Mouse (Mus musculus) spleen, postnatal 36 days (tissue): ENCODE data around the gene Cdkal1.

Source experiments
- DNase-seq, 2 experiments: peaks; one replicate each; pipeline ENCODE4 v3.0.0; 2022; ENCODE audit warnings: low spot score in 2 of 2, mixed read lengths in 1 of 2

Cdkal1 gene

DNA sequence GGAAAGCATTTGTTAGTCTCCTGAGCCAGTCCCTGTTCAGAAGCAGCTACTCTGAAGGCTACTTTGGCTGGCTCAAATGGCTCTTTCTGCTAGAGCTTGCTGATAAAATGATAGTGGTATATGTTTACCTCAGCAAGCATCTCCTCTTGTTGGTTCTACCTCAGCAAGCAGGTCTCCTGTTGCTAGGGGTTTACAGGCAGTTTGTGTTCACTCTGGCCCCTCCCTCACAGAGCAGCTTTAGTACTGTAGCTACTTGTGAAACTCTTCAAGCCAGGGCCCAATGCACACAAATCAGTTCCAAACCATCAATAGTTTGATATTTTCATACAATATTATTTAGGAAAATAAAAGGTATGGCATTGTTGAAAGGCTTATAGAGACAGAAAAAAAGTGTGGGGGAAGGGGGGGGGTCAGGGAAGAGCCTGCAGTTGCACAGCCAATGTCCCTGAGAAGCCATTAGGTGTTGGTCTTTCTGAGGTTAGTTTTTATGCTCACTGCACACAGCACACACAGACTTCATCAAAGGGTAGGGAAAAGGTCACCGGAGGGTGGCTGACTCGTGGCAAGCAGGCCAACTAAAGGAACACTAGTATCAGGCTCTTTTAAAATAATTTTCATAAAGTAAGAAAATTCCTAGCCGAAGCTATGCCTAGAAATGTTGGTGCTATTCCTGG, 499.9 kb downstream of the Cdkal1 start:
- DNase-seq: no peak

DNA sequence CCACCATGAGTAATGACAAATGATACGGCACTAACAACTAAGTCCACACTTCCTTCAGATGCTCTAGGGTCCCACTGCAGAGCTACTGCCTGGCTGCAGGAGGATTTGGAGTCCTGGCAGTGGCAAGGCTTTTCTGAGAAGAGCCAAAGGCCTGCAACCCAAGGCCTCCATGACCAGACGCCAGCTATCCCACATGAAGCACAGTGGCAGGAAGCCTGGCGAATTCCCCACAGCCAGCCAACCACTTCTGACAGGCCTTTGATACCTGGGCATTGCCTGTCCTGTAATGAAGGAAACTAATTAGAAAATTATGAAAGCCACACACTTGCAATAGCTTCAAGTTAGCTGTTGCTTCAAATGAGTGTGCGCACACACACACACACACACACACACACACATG, 500.5 kb downstream of the Cdkal1 start:
- DNase-seq: no peak

DNA sequence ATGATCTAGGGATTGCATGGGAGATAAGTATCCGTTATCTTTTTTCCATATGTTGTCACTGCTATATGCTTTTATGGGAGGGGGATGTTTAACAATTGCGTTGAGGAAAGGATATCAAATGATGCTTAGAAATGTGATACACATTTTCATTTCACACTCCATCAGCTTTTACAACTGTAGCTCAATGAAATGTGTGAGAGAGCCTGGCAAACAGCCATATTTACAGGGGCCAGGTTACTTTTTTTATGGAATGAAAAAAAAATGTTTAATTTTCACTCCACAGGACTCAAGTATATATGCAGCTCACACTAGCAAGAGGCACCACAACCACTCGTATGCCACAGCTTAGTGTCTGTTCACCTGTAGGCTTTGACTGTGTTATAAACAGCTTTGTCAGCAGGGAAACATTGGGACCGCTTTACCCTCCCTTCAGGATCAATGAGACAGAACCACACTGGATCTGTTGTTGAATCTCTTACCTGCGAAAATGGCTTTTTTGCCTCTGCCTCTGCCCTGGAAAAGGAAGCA, 501.5 kb downstream of the Cdkal1 start:
- no peak for DNase-seq

DNA sequence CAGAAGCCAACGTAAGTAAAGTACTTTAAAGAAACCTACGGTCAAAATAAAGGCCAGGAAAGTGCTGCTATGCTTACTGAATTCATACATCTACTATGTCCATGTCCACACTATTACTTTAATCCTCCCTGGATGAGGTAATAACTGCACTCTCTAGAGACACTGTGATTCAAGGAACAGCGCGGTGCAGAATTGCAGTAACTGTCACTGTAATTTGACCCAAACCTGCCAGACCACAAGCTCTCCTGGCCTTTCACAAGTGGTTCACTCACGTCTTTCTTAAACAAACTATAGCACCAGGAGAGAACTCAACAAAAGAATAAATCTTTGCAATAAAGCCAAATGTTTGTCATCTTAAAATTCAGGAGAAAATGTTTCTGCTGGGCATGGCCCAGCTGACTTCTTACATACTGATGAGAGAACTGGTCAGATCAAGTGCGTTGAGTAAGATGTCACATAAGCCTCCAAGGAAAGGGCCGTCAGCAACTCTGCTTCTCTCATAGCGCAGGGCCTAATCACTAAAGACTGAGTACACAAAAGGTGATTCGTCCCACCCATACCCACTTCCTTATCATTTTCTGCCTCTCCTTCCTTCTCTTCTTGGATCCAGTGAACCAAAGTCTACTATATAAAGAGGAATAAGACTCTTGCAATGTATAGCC, 504.3 kb downstream of the Cdkal1 start:
- no peak for DNase-seq

DNA sequence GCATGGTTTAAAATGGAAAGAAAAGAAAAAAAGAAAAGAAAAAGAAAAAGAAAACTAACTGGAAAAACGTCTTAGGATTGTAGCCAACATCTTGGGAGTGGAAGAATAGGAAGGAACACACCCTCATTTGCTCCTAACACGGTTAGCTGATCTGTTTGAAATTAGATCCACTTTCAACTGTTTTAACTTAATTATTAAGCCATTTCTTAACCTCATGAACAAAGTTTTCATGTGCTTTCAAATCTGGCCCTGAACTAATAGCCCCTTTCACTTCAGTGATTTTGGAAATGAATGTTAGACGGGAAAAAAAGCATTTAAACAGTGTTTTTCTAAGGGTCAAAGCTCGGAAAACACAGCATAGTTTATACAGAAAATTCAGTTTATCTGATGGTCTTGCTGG, 505.5 kb downstream of the Cdkal1 start:
- DNase-seq: no peak

DNA sequence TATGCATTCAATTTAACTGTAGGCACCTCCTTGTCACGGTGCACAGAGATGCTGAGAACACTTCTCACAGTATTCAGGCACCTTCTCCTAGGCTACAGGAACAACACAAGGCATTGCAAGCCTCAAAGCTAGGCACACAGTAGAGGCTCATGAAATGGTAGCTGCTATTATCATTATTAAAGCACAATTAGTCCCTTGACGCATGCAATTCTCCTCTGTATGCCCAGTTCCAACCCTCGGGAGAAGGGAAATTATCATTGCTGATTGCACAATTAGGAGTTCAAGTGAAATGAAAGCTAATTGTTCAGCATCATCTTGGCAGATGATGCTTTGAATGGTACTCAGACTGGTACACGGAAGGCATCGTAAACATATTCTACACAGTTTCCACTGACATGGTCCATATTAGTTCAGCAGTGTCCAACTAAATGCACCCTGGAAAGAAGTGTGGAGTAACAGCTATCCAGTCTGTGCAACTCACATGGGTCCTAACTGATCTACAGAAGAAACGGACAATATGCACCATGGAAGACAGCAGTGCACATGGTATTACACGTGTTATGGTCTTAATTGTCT, 506.0 kb downstream of the Cdkal1 start:
- no peak for DNase-seq

DNA sequence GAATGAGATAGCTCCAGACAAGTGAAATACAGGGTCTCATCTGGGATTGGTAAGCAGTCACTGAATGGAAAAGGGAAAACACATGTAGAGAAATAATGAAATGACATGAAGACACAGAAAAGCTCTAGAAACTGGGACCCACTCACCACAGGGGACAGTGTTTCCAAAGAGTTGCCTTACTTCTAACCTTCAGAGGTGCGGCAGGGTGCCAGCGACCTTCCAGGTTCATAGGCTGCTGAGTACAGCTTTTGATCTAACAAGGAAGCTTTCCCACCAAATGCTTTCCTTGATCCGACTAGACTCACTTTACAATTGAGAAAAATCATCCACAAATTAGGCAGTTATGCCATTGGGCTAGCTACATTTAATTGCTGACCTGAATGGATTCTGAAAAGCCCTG, 507.1 kb downstream of the Cdkal1 start:
- no peak for DNase-seq

DNA sequence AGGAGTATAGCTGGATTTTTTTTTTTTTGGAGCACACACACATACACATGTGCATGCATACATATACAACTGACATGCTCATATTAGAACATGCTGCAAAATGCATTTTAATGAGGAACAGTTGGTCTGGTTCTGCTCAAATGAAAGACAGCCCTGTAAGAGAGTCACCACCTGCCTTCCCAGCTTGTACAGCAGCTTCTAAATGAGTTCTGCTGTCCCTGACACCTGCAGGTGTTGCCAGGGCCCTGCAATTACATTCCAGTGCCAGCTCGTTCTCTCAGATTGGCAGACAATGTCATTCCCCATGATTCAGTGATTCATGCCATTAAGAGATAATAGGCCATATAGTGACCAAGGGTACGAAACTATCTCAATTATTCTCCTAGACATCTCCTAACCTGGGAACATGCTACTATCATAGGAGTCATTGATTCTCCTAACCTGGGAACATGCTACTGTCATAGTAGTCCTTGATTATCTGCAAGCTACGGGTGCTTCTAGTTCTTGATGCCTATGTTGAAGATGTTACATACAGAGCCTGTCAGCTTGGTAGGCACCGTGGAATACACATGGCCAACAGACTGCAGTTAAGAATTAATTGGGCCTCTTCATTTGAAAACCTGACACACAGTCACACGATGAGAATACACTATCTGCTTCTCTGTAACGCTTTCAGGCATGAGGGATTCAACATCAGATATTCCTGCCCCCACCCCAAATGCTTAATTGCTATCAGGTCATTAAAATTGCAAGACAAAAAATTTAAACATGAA, 522.6 kb downstream of the Cdkal1 start:
- no peak for DNase-seq

DNA sequence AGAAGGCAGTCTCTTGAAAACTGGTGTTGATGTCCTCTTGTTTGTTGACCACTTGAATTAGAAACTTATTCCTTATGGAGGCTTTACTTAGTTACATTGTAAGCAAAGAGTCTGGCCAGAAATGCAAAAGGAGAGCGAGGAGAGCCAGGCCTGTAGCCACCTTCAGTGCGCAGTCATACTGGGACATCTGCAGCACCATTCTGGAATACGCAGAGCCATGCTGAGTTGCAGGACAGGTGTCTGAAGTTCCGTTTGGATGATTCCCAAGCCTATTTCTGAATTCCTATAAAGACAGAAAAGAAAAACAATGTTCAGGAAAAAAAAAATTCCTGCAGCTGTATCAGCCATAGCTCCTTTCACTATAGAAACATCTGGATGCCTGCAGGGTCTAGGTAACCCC, 529.5 kb downstream of the Cdkal1 start:
- no peak for DNase-seq

DNA sequence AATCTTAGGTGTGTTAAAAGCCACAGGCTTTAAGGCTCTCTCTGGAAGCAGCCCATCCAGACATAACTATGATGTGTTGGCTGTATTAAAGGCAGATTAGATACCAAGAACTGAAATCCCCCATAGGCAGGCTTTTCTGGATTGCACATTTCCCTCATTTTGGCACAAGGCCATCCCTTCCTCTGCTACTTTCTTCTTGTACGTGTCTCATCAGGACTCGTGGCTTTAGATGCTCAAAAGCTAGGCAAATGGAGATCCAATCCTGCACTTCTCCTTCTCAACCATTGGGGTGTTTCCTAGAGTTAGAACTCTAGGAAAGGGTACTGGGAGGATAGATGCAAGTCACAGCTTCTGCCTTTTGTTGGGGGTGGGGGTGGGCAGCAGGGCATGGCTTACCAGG, 535.1 kb downstream of the Cdkal1 start:
- DNase-seq: no peak

DNA sequence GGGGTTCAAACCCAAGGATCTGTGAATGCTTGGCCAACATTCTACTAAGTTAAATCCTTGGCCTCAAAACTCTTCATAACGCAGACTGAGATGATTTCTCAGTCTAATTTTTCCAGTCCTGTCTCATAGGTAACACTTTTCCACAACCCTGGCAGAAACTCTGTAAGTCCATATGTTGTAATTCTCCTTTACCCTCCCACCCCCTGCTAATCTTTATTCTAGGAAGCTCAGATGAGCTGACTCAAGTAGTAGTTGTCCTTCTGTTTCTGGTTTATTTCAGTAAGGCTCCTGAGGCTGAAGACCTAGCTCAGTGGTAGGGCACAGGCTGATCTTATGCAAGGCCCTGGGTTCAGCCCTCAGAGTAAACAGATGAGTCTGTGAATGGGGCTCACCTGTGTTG, 537.8 kb downstream of the Cdkal1 start:
- no peak for DNase-seq

DNA sequence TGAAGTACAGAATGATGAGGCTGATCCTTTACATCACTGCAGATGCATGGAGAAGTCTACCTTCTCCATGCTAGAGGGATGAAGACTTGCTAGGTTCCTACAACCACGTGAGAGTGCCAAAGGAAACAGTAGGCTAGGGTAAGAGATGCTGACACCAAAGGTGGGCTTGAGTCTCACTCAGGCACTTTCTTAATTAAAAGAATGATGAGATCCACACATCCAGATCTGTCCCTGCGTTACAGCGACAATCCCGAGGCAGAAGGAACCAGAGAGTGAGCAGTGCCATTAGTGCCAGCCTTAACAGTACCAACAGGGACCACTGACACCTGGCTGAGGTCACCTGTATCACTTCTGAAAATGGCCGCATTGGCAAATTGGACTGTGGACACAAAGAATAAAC, 539.2 kb downstream of the Cdkal1 start:
- no peak for DNase-seq

DNA sequence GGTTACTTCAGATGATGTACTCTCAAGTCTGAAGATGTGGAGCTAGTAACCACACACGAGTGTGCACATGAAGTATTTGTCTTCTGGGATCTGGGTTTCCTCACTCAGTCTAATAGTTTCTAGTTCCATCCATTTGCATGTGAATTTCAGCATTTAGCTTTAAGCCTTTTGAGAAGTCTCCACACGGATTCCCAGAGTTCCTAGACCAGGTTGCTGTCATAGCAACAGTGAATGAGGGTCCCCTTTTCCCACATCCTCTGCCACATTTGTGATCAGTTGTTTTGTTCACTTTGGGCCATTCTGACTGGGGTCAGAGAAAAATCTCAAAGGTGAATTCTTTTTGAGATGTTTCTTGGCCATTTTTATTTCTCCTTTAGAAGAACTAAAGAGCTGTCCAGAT, 543.4 kb downstream of the Cdkal1 start:
- no peak for DNase-seq

DNA sequence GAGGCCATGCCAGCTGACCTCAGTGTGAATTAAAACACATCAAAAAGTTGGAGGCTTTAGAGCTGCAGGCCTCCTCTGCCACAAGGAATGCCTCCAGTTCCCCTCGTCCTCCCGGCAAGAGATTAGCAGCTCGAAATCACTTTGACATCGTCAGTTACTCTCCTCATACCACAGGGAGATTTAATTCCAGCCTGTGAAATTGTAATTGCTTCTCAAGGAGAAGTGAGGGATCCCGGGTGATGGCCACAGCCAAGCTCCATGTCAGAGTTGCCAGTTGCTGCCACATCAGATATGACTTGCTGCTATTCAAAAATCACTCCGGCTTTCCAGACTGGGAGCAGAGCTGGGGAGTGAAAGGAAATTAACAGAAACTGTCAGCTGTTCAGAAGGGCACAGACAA, 548.1 kb downstream of the Cdkal1 start:
- no peak for DNase-seq

DNA sequence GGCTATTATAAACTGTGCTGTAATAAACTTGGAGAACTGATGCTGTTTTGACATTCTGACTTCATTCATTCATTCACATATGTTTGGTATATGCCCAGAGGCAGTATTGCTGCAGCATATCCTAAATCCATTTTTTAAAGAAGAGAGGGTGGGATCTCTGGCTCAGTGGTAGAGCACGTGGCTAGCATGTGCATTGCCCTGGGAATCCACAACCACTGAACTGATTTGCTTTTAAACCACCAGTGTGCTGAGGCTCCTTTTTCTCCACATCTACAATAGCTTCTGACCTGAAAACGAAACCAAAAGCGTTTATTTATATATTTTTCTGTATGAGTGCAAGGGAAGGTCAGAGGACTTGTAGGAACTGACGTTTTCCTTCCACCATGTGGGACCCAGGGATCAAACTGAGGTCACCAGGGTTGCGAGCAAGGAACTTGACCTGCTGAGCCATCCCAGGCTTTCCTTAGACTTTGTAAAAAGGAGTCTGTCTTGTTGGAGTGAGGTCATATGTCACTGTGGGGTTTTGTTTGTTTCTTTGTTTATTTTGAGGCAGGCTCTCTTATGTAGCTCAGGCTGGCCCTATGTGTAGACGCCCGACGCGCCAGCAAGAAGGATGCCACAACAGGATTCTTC, 562.8 kb downstream of the Cdkal1 start:
- no peak for DNase-seq

DNA sequence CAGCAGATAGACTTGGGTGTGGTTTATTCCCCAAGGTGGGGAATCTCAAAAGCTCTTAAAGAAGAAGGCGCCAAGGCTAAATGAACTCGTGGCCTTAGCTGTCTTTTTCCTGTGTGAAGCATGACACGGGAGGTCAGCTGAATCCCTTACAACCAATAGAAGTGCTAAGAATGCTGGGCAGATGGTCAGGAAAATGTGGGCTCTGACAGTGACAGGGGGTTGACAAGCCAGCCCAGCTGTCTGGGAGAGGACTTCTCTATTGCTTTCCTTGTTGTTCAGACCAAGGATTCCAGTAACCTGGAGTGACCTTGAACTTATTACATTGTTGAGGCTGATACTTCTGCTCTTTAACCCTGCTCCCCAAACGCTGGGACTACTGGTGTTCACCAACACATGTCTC, 564.9 kb downstream of the Cdkal1 start:
- DNase-seq: no peak

DNA sequence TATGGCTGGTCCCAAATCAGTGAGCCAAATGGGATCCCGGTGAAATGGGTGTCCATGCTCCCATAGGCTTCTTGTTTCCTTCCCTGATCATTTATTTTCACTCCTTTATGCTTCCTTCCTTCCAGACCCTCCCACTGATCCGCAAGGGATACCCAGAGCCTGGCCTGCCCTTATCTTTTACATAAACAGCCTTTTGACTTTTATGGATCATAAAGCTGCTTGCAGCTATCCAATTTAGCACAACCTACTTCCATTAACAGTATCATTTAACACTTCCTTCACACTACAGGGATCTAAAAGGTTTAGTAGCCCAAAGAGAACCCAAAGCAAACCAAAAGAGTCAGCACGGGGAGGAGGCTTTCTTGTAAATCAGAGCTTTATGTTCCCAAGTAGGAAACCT, 570.4 kb downstream of the Cdkal1 start:
- no peak for DNase-seq

DNA sequence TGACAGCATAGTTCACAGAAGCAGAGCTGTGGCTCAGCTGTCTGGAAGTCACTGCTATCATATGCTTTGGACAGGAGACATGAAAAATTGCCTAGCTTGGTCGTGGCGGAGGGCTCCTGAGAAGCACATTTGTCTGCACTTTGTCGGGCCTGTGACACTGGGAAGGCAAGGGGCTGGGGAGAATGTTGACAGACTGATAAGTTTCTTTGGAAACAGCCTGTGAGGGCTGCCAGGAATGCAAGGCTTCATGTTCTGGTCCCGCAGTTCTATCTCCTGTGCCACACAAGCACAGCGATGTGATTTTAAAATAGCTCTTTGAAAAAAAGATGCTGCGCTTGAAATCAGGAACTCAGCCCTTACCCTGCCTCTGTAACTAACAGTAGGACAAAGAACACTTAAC, 573.9 kb downstream of the Cdkal1 start:
- no peak for DNase-seq

DNA sequence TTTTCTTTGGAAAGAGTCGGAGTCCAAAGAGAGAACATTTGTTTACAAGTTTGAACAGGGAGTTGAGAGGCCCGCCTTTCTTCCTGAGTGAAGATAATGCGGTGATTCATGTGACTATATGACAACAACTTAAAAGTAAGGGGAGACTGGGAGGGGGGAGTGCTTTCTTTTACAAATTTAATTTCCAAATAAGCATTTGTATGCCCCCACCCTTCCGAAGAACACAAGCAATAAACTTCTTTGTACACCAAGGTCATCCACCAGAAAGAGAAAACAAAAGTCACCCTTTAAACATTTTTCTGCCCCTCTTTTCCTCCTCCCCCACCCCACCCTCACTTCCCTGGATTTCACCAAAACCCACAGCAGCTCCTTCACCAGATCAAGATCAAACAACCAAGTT, 577.3 kb downstream of the Cdkal1 start:
- no peak for DNase-seq

DNA sequence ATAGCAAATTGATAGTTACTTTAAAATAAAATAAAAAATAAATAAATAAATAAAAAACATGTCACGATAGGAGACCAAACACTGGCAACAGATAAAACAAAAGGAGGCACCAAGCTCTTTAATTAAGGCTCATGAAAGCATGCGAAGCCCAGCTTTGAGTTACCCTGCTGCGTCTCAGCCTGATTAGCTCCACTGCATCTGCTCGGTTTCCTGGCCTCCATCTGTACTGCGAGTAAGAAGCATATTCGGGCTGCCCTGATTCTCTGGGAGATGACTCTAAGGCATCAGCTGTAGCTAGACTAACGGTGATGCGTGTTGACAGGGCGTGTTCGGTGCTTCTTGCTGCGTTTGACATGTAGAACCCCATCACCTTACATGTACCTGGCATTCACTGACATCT, 581.2 kb downstream of the Cdkal1 start:
- no peak for DNase-seq

DNA sequence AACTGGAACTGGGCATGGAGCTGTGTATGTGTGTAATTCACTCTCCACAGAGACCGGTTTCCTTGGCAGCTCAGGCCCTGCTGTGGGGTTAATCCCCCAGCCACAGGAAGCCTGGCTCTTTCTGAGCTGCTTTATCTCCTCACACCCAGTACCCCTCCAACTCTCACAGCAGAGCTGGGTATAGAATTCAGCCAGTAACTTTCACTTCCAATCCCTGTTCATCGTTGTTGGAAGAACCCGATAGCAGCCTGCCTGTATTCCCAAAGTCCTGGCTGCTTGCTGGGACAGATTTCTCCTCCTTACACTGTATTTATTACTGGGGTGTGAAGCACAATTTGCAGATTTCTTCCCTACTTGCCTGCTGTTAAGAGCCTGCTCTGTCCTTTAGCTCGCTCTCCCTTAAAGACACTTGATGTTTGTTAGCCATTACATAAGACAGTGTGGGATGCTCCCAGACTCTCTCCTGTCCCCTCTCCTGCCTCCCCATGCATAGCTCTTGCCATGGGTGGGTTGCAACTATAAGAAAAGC, 581.7 kb downstream of the Cdkal1 start:
- DNase-seq: no peak

DNA sequence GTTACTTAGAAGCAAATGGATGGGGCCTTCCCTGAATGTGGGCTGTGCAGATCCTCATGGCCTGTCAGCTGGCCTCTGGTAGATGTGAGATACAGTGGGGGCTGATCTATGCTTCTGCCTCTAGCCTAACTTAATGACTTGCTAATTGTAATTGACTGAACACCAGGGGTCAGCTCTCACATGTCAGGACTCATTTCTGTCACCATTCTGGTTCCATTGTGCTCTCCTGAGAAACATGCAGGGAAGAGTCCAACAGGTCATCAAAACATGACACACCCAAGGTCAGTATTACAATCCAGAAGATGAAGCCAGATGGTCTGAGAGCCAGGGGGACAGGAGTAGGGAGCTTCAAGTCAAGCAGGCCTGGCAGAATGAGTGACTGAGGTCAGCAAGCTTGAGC, 584.0 kb downstream of the Cdkal1 start:
- DNase-seq: no peak
